Mouse (Mus musculus): Measurements from ENCODE around the gene Il16. TPM values are rescaled to one million over a fixed set of nuclear protein-coding genes. Genes with fewer than 3 reads are reported as not detected.
A peak's percentile ranks its signal among the peaks of the same experiment; 100 is the strongest.

Gene Il16
- total and polyA plus RNA-seq, 2 experiments from 2014 or later, result 0.85 to 0.99 TPM

GRCm38 (mm10) chr7:83611886-83612285 is 133.6 kb downstream of the Il16 start:
- 94% methylated on average over 1 of the region's 1 CpGs for WGBS
- Histone ChIP-seq H3K27me3 (ENCODE audit: insufficient read depth, low read length) (no peaks in the 10 kb centered on the region), H3K27ac (ENCODE audit: low read depth, low read length) (no peak overlapping the region), H3K4me1 (ENCODE audit: insufficient read depth, low read length) (no peaks in the 10 kb centered on the region), H3K9ac (replicated peaks; ENCODE audit: low read length, poor library complexity, severe bottlenecking) (no peak overlapping the region), H3K36me3 (ENCODE audit: insufficient read depth, low read length) (no peaks in the 10 kb centered on the region), H3K9me3 (ENCODE audit: low read length) (no peaks in the 10 kb centered on the region), H3K4me3 (ENCODE audit: low read depth, low read length) (no peak overlapping the region), H3K4me2 (ENCODE audit: low read depth, low read length, poor library complexity, severe bottlenecking) (no peak overlapping the region)
- ATAC-seq (ENCODE audit: low FRiP score), result no peak
- TF ChIP-seq CTCF (IDR thresholded peaks at IDR 0.05), result no peak
- no peak for DNase-seq (ENCODE audit: low spot score)

GRCm38 (mm10) chr7:83609891-83610290 is 135.6 kb downstream of the Il16 start:
- Histone ChIP-seq H3K27ac (ENCODE audit: low read depth, low read length) (no peak overlapping the region), H3K36me3 (ENCODE audit: insufficient read depth, low read length) (no peaks in the 10 kb centered on the region), H3K27me3 (ENCODE audit: insufficient read depth, low read length) (no peaks in the 10 kb centered on the region), H3K9ac (replicated peaks; ENCODE audit: low read length, poor library complexity, severe bottlenecking) (no peak overlapping the region), H3K9me3 (ENCODE audit: low read length) (no peaks in the 10 kb centered on the region), H3K4me2 (ENCODE audit: low read depth, low read length, poor library complexity, severe bottlenecking) (no peak overlapping the region), H3K4me3 (ENCODE audit: low read depth, low read length) (no peak overlapping the region), H3K4me1 (ENCODE audit: insufficient read depth, low read length) (no peaks in the 10 kb centered on the region)
- ATAC-seq (ENCODE audit: low FRiP score), result no peak
- TF ChIP-seq CTCF (IDR thresholded peaks at IDR 0.05), result no peak
- no peak for DNase-seq (ENCODE audit: low spot score)
- WGBS, result 98% methylated on average over 4 of the region's 4 CpGs

- H3K9ac ChIP-seq (replicated peaks; ENCODE audit: low read length, poor library complexity, severe bottlenecking), result no peak overlapping the region
- 98% methylated on average over 2 of the region's 2 CpGs for WGBS
- no peak overlapping the region for H3K27ac ChIP-seq (ENCODE audit: low read depth, low read length)
- no peak for DNase-seq (ENCODE audit: low spot score)
- no peak overlapping the region for H3K4me3 ChIP-seq (ENCODE audit: low read depth, low read length)
- ATAC-seq (ENCODE audit: low FRiP score), result no peak
- TF ChIP-seq CTCF (IDR thresholded peaks at IDR 0.05), result no peak
- no peaks in the 10 kb centered on the region for H3K9me3 ChIP-seq (ENCODE audit: low read length)
- no peaks in the 10 kb centered on the region for H3K36me3 ChIP-seq (ENCODE audit: insufficient read depth, low read length)
- H3K27me3 ChIP-seq (ENCODE audit: insufficient read depth, low read length), result no peaks in the 10 kb centered on the region
- no peaks in the 10 kb centered on the region for H3K4me1 ChIP-seq (ENCODE audit: insufficient read depth, low read length)
- H3K4me2 ChIP-seq (ENCODE audit: low read depth, low read length, poor library complexity, severe bottlenecking), result no peak overlapping the region
Measured at GRCm38 (mm10) chr7:83606796-83607195, 138.7 kb downstream of the Il16 start.

GRCm38 (mm10) chr7:83604180-83604944 is 141.2 kb downstream of the Il16 start:
- no peaks in the 10 kb centered on the region for H3K4me1 ChIP-seq (ENCODE audit: insufficient read depth, low read length)
- DNase-seq (ENCODE audit: low spot score) (no peak), ATAC-seq (ENCODE audit: low FRiP score) (no peak)
- H3K4me2 ChIP-seq (ENCODE audit: low read depth, low read length, poor library complexity, severe bottlenecking), result no peak overlapping the region
- no peak overlapping the region for H3K9ac ChIP-seq (replicated peaks; ENCODE audit: low read length, poor library complexity, severe bottlenecking)
- TF ChIP-seq CTCF (IDR thresholded peaks at IDR 0.05), result no peak
- H3K27me3 ChIP-seq (ENCODE audit: insufficient read depth, low read length), result 0 out of 2 replicates have a peak, but pooled peaks cover under 1% of the 10 kb centered on the region
- 91% methylated on average over 7 of the region's 7 CpGs for WGBS
- no peaks in the 10 kb centered on the region for H3K9me3 ChIP-seq (ENCODE audit: low read length)
- no peaks in the 10 kb centered on the region for H3K36me3 ChIP-seq (ENCODE audit: insufficient read depth, low read length)
- H3K4me3 ChIP-seq (ENCODE audit: low read depth, low read length), result no peak overlapping the region
- no peak overlapping the region for H3K27ac ChIP-seq (ENCODE audit: low read depth, low read length)

DNA sequence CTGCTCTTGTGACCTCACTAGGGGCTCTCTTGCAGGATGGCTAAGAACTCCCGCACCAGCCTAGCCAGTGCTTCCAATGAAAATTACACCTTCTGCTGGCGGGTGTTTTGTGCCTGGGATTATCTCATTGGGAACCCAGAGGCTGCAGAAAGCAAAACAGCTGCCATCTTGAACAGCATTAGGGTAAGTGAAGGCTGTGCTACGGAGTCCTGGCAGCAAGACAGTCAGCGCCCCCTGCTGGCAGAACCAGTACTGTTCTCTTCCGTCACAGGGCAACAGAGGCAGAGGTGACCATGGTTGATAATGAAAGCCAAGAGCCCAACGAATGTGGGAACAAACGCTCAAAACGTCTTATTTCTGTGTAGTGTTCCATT is 145.6 kb downstream of the Il16 start:
- Histone ChIP-seq H3K4me2 (ENCODE audit: low read depth, low read length, poor library complexity, severe bottlenecking) (no peak overlapping the region), H3K27me3 (ENCODE audit: insufficient read depth, low read length) (0 out of 2 replicates have a peak, but pooled peaks cover 3% of the 10 kb centered on the region), H3K4me1 (ENCODE audit: insufficient read depth, low read length) (no peaks in the 10 kb centered on the region), H3K4me3 (ENCODE audit: low read depth, low read length) (no peak overlapping the region), H3K27ac (ENCODE audit: low read depth, low read length) (no peak overlapping the region), H3K9me3 (ENCODE audit: low read length) (no peaks in the 10 kb centered on the region), H3K9ac (replicated peaks; ENCODE audit: low read length, poor library complexity, severe bottlenecking) (no peak overlapping the region), H3K36me3 (ENCODE audit: insufficient read depth, low read length) (no peaks in the 10 kb centered on the region)
- WGBS, result 62% methylated on average over 8 of the region's 8 CpGs
- ATAC-seq (ENCODE audit: low FRiP score) (no peak), DNase-seq (ENCODE audit: low spot score) (no peak)
- peak; percentile 58 for TF ChIP-seq CTCF (IDR thresholded peaks at IDR 0.05)

- Histone ChIP-seq H3K27ac (ENCODE audit: low read depth, low read length) (no peak overlapping the region), H3K4me1 (ENCODE audit: insufficient read depth, low read length) (no peaks in the 10 kb centered on the region), H3K27me3 (ENCODE audit: insufficient read depth, low read length) (0 out of 2 replicates have a peak, but pooled peaks cover 3% of the 10 kb centered on the region), H3K9ac (replicated peaks; ENCODE audit: low read length, poor library complexity, severe bottlenecking) (no peak overlapping the region), H3K36me3 (ENCODE audit: insufficient read depth, low read length) (no peaks in the 10 kb centered on the region), H3K9me3 (ENCODE audit: low read length) (no peaks in the 10 kb centered on the region), H3K4me3 (ENCODE audit: low read depth, low read length) (no peak overlapping the region), H3K4me2 (ENCODE audit: low read depth, low read length, poor library complexity, severe bottlenecking) (no peak overlapping the region)
- DNase-seq (ENCODE audit: low spot score), result no peak
- WGBS, result 88% methylated on average over 13 of the region's 13 CpGs
- no peak for ATAC-seq (ENCODE audit: low FRiP score)
- TF ChIP-seq CTCF (IDR thresholded peaks at IDR 0.05), result no peak
Measured at GRCm38 (mm10) chr7:83598997-83599912, 146.3 kb downstream of the Il16 start.

Data from midbrain, postnatal 0 days (tissue).